ENCODE assay signal across 22 mouse cellular contexts in the genomic region with DNA sequence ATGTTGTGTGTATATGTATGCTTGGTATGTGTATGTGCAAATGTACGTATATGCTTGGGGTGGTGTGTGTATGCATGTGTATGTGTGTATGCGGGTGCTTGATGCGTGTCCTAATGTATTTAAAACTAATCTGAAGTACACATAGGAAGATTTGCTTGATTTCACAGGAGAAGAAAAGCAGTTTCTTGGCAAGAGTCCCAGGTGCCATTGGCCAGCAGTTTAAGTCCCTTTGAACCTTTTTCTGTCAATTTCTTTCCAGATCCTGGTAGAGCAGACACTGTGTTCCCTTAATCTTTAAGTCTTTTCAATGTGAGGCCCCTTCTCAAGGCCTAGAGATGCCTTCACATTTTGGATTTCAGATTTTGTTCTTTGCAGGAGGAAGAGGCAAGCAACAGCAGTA.
DNase-seq lines count a peak whose midpoint lies in the region; ATAC-seq and TF ChIP-seq lines count a peak whose summit lies in the region.
"Had no signal": no experiment of that assay in that cellular context is flagged by ENCODE, and none has a peak within 500 bp of the region (broad histone marks: within the 10 kb centered on the region; RNA-seq: fewer than 3 reads in every experiment).

No protein-coding gene starts in this region.

- H3K9ac ChIP-seq in forebrain, embryonic 15.5 days (replicated peaks) = no peak overlapping the region
- H3K9ac ChIP-seq in lung, embryonic 14.5 days = no peak overlapping the region
- H3K9ac ChIP-seq: embryonic facial prominence, embryonic 15.5 days; forebrain, embryonic 12.5 days; heart, embryonic 15.5 days; hindbrain, embryonic 14.5 days had no signal

- no peak overlapping the region for H3K27ac ChIP-seq in forebrain, embryonic 15.5 days (replicated peaks)
- no peak overlapping the region for H3K27ac ChIP-seq in forebrain, embryonic 10.5 days
- H3K27ac ChIP-seq in lung, embryonic 14.5 days (ENCODE audit: low read depth) = no peak overlapping the region
- H3K27ac ChIP-seq: embryonic facial prominence, embryonic 15.5 days; forebrain, embryonic 12.5 days; heart, embryonic 15.5 days; hindbrain, embryonic 10.5 days; hindbrain, embryonic 14.5 days had no signal

- H3K9me3 ChIP-seq in forebrain, embryonic 15.5 days = no peaks in the 10 kb centered on the region
- no peaks in the 10 kb centered on the region for H3K9me3 ChIP-seq in forebrain, embryonic 10.5 days
- H3K9me3 ChIP-seq in lung, embryonic 14.5 days (ENCODE audit: low read depth, low read length) = no peaks in the 10 kb centered on the region
- H3K9me3 ChIP-seq: embryonic facial prominence, embryonic 15.5 days; forebrain, embryonic 12.5 days; heart, embryonic 15.5 days; hindbrain, embryonic 10.5 days had no signal

- 39% methylated on average over 3 of the region's 3 CpGs for WGBS in forebrain, embryonic 15.5 days
- WGBS in forebrain, embryonic 10.5 days = 96% methylated on average over 3 of the region's 3 CpGs
- 79% methylated on average over 3 of the region's 3 CpGs for WGBS in lung, embryonic 14.5 days

- H3K27me3 ChIP-seq in forebrain, embryonic 15.5 days = no peaks in the 10 kb centered on the region
- no peaks in the 10 kb centered on the region; the same call in 1 of the 2 replicates for H3K27me3 ChIP-seq in forebrain, embryonic 10.5 days (ENCODE audit: poor library complexity, severe bottlenecking)
- H3K27me3 ChIP-seq in lung, embryonic 14.5 days (ENCODE audit: insufficient read depth, low read length) = no peaks in the 10 kb centered on the region
- H3K27me3 ChIP-seq: embryonic facial prominence, embryonic 15.5 days; forebrain, embryonic 12.5 days; heart, embryonic 15.5 days had no signal

- H3K4me2 ChIP-seq in forebrain, embryonic 15.5 days (replicated peaks) = no peak overlapping the region
- H3K4me2 ChIP-seq in lung, embryonic 14.5 days = no peak overlapping the region
- H3K4me2 ChIP-seq: embryonic facial prominence, embryonic 15.5 days; forebrain, embryonic 12.5 days; heart, embryonic 11.5 days; heart, embryonic 15.5 days; hindbrain, embryonic 14.5 days had no signal

- TF ChIP-seq CTCF in lung, embryonic 14.5 days (IDR thresholded peaks at IDR 0.05; ENCODE audit: low read depth) = no peak

- peak; percentile 43; the same call in 1 of the 2 replicates for ATAC-seq in forebrain, embryonic 15.5 days (replicated peaks)
- no peak for ATAC-seq in lung, embryonic 14.5 days (ENCODE audit: insufficient read depth)
- ATAC-seq: intestine, embryonic 16.5 days had no signal

- peaks cover 20% of the 10 kb centered on the region for H3K4me1 ChIP-seq in forebrain, embryonic 15.5 days
- peaks cover 7% of the 10 kb centered on the region for H3K4me1 ChIP-seq in forebrain, embryonic 10.5 days
- H3K4me1 ChIP-seq in lung, embryonic 14.5 days (ENCODE audit: insufficient read depth) = no peaks in the 10 kb centered on the region
- H3K4me1 ChIP-seq: embryonic facial prominence, embryonic 15.5 days; heart, embryonic 15.5 days had no signal

- no peak overlapping the region for H3K4me3 ChIP-seq in forebrain, embryonic 15.5 days
- no peak overlapping the region for H3K4me3 ChIP-seq in forebrain, embryonic 10.5 days
- no peak overlapping the region for H3K4me3 ChIP-seq in lung, embryonic 14.5 days (ENCODE audit: low read depth, low read length)
- H3K4me3 ChIP-seq: embryonic facial prominence, embryonic 15.5 days; erythroblast, embryonic 14.5 days; forebrain, embryonic 12.5 days; heart, embryonic 15.5 days; hindbrain, embryonic 10.5 days had no signal

- no peaks in the 10 kb centered on the region for H3K36me3 ChIP-seq in forebrain, embryonic 15.5 days
- H3K36me3 ChIP-seq in forebrain, embryonic 10.5 days (replicated peaks) = no peaks in the 10 kb centered on the region
- H3K36me3 ChIP-seq in lung, embryonic 14.5 days (ENCODE audit: insufficient read depth) = no peaks in the 10 kb centered on the region
- H3K36me3 ChIP-seq: embryonic facial prominence, embryonic 15.5 days; forebrain, embryonic 12.5 days; heart, embryonic 15.5 days; hindbrain, embryonic 10.5 days had no signal

- no peak for DNase-seq in forebrain, embryonic 10.5 days (ENCODE audit: extremely low spot score, low spot score)
- peak; percentile 38 for DNase-seq in lung, embryonic 14.5 days
- no peak for DNase-seq in lung, postnatal 14 days
- peak; percentile 19 for DNase-seq in MN1 (ENCODE audit: low spot score)
- peak; percentile 6 for DNase-seq in NIH3T3 (ENCODE audit: low read depth)
- no peak for DNase-seq in layer of hippocampus, adult 11-12 months (ENCODE audit: low spot score)
- DNase-seq: adrenal gland, postnatal 14 days; cerebellum, adult 18-20 months; cerebellum, adult 9-11 months; embryo, embryonic 11 days; gastrocnemius, postnatal 10 days; heart, adult 18-20 months; heart, postnatal 14 days had no signal

Comparison
In these comparisons a context has a peak if more than half of its experiments do, and no peak if none do; other contexts are left out.
1. DNase-seq: peak in lung, embryonic 14.5 days (single experiment), MN1 (single experiment) and NIH3T3 (single experiment); none in forebrain, embryonic 10.5 days (single experiment), lung, postnatal 14 days (single experiment) and layer of hippocampus, adult 11-12 months (single experiment).